Mouse (Mus musculus): Measurements from ENCODE around the gene Hyal3. TPM values are rescaled to one million over a fixed set of nuclear protein-coding genes. Genes with fewer than 3 reads are reported as not detected.

Hyal3 gene
- 0.35 and 3.9 TPM in 2 replicates for total RNA-seq (2017)

GRCm38 (mm10) chr9:107580501-107581317 lies at the start of gene Hyal3:
Gene Hyal3, plus strand, starts transcription at chr9:107580818.
- peak; percentile 68 to 83 for ATAC-seq (replicated peaks in 1 of 2; ENCODE audit: insufficient read depth in 1 of 2, low FRiP score in 2 of 2, low TSS enrichment in 1 of 2, low read depth in 1 of 2, poor library complexity in 2 of 2, severe bottlenecking in 2 of 2)

DNA sequence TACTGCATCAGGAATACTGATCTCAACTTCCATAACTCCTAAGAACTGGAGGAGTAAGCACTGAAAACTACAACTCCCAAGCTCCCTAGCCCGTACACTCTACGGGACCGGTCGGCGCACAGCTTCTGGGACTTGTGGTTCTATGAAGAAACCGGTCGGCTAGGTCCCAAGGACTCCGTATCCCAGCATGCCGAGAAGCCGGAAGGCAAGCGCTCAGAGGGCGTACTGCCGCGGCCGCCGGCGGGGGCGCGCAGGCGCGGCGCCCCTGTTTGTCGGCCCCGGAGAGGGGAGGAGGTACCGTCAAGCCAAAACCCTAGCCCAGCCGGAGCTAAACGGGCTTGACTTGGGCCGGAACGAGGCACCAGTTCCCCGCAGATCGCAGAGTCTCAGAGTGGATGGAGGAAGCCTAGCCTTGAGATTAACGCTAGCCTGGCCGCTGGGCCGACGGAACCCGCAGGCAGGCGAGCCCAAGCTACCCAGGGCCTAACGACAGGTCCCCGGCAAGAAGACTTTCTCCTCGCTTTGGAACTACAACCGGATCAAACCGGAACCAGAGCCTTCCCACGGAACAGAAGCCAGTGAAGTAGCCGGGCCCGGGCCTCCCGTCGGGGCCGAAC lies 46.7 kb upstream of the Hyal3 start, which contains the start of gene Tmem115:
TSS of gene Tmem115 (plus strand) at position 155 of the 617 bp plus-strand sequence.
- peak; percentile 92 to 94 for ATAC-seq (replicated peaks in 1 of 2; ENCODE audit: insufficient read depth in 1 of 2, low FRiP score in 2 of 2, low TSS enrichment in 1 of 2, low read depth in 1 of 2, poor library complexity in 2 of 2, severe bottlenecking in 2 of 2)

- ATAC-seq (replicated peaks in 1 of 2; ENCODE audit: insufficient read depth in 1 of 2, low FRiP score in 2 of 2, low TSS enrichment in 1 of 2, low read depth in 1 of 2, poor library complexity in 2 of 2, severe bottlenecking in 2 of 2): peak in 1 of 2 experiments; percentile 29; a peak in 2 of 4 replicates
Observed at GRCm38 (mm10) chr9:107534408-107535202, 46.0 kb upstream of the Hyal3 start.

GRCm38 (mm10) chr9:107538231-107538630 lies 42.4 kb upstream of the Hyal3 start:
- ATAC-seq (replicated peaks in 1 of 2; ENCODE audit: insufficient read depth in 1 of 2, low FRiP score in 2 of 2, low TSS enrichment in 1 of 2, low read depth in 1 of 2, poor library complexity in 2 of 2, severe bottlenecking in 2 of 2): no peak

DNA sequence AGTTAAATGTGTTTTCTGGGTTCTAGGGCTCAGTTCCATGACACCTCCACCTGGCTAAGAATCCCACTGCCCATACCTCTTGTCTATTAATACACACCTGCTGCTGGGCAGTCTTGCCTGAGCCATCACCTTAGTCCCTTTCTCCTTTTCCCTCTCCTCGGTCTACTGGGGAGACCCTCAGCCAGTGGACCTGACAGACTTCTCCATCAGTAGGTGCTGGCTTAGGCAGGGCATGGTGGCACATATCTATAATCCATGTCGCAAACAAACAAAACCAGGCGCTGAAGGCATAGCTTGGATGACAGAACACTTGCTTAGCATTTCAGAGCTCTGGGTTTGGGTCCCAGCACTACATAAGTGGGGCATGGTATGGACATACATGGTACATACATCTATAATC lies 41.9 kb upstream of the Hyal3 start:
- ATAC-seq (replicated peaks in 1 of 2; ENCODE audit: insufficient read depth in 1 of 2, low FRiP score in 2 of 2, low TSS enrichment in 1 of 2, low read depth in 1 of 2, poor library complexity in 2 of 2, severe bottlenecking in 2 of 2): no peak

DNA sequence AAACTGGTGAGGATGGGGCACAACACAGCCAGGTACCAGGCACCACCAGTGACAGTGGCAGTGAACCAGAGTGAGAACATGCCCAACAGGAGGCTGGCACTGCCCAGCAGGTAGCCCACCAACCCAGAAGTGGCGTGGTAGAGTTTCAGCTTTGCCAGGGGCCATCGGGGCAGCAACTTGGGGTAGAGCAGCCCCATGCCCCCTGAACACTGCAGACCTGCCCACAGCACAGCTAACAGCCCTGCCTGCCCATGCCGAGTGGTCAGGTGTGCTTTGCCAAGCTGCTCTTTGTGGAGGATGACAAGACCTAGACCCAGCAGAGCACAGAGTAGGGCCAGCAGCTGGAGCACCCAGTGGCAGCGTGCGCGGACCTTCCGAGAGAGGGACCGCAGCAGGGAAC lies 40.7 kb upstream of the Hyal3 start:
- no peak for ATAC-seq (replicated peaks in 1 of 2; ENCODE audit: insufficient read depth in 1 of 2, low FRiP score in 2 of 2, low TSS enrichment in 1 of 2, low read depth in 1 of 2, poor library complexity in 2 of 2, severe bottlenecking in 2 of 2)

DNA sequence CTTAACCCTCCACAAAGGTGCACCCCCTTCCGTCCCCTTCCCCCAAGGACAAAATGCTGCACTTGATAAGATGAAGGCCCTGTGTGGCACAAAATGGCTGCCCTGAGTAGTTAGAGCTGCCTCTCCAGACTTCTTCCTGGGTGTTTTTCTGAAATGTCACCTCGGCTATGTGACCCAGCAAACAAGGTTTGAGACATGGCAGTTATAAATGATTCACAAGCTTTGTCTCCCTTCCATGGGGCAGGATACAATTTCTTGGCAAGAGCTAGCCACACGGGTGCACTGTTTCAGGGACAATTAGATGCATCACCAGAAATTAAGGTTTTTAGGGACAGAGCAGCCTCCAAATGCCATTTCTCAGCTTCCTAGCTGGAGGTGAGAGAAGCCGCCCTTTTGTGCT lies 40.2 kb upstream of the Hyal3 start:
- no peak for ATAC-seq (replicated peaks in 1 of 2; ENCODE audit: insufficient read depth in 1 of 2, low FRiP score in 2 of 2, low TSS enrichment in 1 of 2, low read depth in 1 of 2, poor library complexity in 2 of 2, severe bottlenecking in 2 of 2)

- no peak for ATAC-seq (replicated peaks in 1 of 2; ENCODE audit: insufficient read depth in 1 of 2, low FRiP score in 2 of 2, low TSS enrichment in 1 of 2, low read depth in 1 of 2, poor library complexity in 2 of 2, severe bottlenecking in 2 of 2)
Observed at GRCm38 (mm10) chr9:107541005-107541404, 39.6 kb upstream of the Hyal3 start.

- ATAC-seq (replicated peaks in 1 of 2; ENCODE audit: insufficient read depth in 1 of 2, low FRiP score in 2 of 2, low TSS enrichment in 1 of 2, low read depth in 1 of 2, poor library complexity in 2 of 2, severe bottlenecking in 2 of 2): peak; percentile 77 to 89
Observed at GRCm38 (mm10) chr9:107541474-107542351, 38.9 kb upstream of the Hyal3 start, which contains the start of the genes Cyb561d2 and Nprl2. Gene Cyb561d2, minus strand, starts transcription at chr9:107542193. Gene Nprl2, plus strand, starts transcription at chr9:107542226.

DNA sequence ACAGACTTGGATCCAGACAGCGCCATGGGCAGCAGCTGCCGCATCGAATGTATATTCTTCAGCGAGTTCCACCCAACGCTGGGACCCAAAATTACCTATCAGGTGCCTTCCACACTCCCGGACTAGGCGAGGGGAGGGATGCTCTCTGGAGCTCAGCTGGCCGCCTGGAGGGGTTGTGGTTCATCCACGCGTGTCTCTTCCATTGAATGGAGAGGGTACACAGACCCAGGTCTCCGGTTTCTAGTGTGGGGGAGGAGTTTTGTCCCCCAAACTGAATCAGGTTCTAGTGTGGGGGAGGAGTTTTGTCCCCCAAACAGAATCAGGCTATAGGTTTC lies 38.3 kb upstream of the Hyal3 start:
- ATAC-seq (replicated peaks in 1 of 2; ENCODE audit: insufficient read depth in 1 of 2, low FRiP score in 2 of 2, low TSS enrichment in 1 of 2, low read depth in 1 of 2, poor library complexity in 2 of 2, severe bottlenecking in 2 of 2): no peak

GRCm38 (mm10) chr9:107542721-107543120 lies 37.9 kb upstream of the Hyal3 start:
- no peak for ATAC-seq (replicated peaks in 1 of 2; ENCODE audit: insufficient read depth in 1 of 2, low FRiP score in 2 of 2, low TSS enrichment in 1 of 2, low read depth in 1 of 2, poor library complexity in 2 of 2, severe bottlenecking in 2 of 2)

GRCm38 (mm10) chr9:107543299-107543698 lies 37.3 kb upstream of the Hyal3 start:
- ATAC-seq (replicated peaks in 1 of 2; ENCODE audit: insufficient read depth in 1 of 2, low FRiP score in 2 of 2, low TSS enrichment in 1 of 2, low read depth in 1 of 2, poor library complexity in 2 of 2, severe bottlenecking in 2 of 2): no peak

- ATAC-seq (replicated peaks in 1 of 2; ENCODE audit: insufficient read depth in 1 of 2, low FRiP score in 2 of 2, low TSS enrichment in 1 of 2, low read depth in 1 of 2, poor library complexity in 2 of 2, severe bottlenecking in 2 of 2): no peak
Observed at GRCm38 (mm10) chr9:107544196-107544700, 36.4 kb upstream of the Hyal3 start.

GRCm38 (mm10) chr9:107544729-107545128 lies 35.9 kb upstream of the Hyal3 start:
- ATAC-seq (replicated peaks in 1 of 2; ENCODE audit: insufficient read depth in 1 of 2, low FRiP score in 2 of 2, low TSS enrichment in 1 of 2, low read depth in 1 of 2, poor library complexity in 2 of 2, severe bottlenecking in 2 of 2): no peak

GRCm38 (mm10) chr9:107545199-107545598 lies 35.4 kb upstream of the Hyal3 start:
- ATAC-seq (replicated peaks in 1 of 2; ENCODE audit: insufficient read depth in 1 of 2, low FRiP score in 2 of 2, low TSS enrichment in 1 of 2, low read depth in 1 of 2, poor library complexity in 2 of 2, severe bottlenecking in 2 of 2): no peak

GRCm38 (mm10) chr9:107545602-107546001 lies 35.0 kb upstream of the Hyal3 start:
- no peak for ATAC-seq (replicated peaks in 1 of 2; ENCODE audit: insufficient read depth in 1 of 2, low FRiP score in 2 of 2, low TSS enrichment in 1 of 2, low read depth in 1 of 2, poor library complexity in 2 of 2, severe bottlenecking in 2 of 2)

DNA sequence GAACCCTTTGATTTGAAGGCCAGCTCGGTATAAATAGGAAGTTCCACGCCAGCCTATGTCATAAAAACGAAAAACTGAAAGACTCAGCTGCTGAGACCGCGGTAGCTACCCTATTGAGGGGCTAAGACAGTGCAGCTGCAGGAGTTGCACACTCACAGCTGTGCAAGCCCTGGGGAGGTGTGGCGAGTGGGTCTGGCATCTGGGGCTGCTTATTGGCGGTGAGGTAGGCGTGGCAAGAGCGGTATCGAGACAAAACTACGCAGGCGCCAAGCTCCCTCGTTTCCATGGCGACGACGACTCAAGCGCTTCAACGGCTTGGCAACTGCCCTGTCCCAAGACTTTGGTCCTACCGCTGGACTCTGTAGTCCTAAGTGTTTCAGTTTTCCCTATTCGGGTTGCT lies 33.6 kb upstream of the Hyal3 start, which contains the start of gene Zmynd10:
TSS of gene Zmynd10 (plus strand) at position 273 of the 400 bp plus-strand sequence.
- peak; percentile 52 to 64 for ATAC-seq (replicated peaks in 1 of 2; ENCODE audit: insufficient read depth in 1 of 2, low FRiP score in 2 of 2, low TSS enrichment in 1 of 2, low read depth in 1 of 2, poor library complexity in 2 of 2, severe bottlenecking in 2 of 2)
